Mouse (Mus musculus) left cerebral cortex, adult 18-20 months (tissue): Measurements from ENCODE around the gene Ccdc181. TPM values are rescaled to one million over a fixed set of nuclear protein-coding genes. Genes with fewer than 3 reads are reported as not detected.

ENCODE experiments used
- DNase-seq, 2 experiments: peaks; one replicate each; pipeline ENCODE4 v3.0.0; 2021 to 2022; ENCODE audit warnings: low spot score in 2 of 2, mixed read lengths in 1 of 2
- total RNA-seq, 2 experiments: library from RNA; stranded (reverse); gene quantifications; 2 replicates each; pipeline ENCODE4 v1.2.3; 2021

Ccdc181 gene
- total RNA-seq, 2 experiments from 2014 or later: 24.6 to 25.3 TPM

GRCm38 (mm10) chr1:164327764-164328163 lies 52.4 kb downstream of the Ccdc181 start:
- DNase-seq: no peak

- no peak for DNase-seq
These were observed 57.2 kb downstream of the Ccdc181 start for GRCm38 (mm10) chr1:164332559-164332958.

DNA sequence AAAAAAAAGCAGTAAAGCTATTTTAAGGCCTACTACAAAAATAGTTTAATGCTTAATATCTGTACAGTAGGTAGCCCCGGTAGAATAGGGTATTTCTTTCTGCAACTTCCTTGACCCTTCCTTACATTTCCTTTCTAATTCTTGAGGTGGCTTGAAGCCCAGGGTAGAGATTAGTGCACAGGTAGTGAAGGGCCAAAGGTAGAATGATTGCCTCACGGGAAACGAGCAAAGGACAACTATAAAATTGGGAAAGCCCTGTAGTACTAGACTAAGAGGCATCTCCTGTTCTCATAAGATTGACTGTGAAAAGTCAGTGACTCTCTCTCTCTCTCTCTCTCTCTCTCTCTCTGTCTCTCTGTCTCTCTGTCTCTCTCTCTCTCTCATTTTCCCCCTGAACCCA lies 60.0 kb downstream of the Ccdc181 start:
- DNase-seq: no peak

- DNase-seq: peak; percentile 38 to 47
These were observed 60.5 kb downstream of the Ccdc181 start for GRCm38 (mm10) chr1:164335846-164336245.

Other genes with a start within 250 kb of the Ccdc181 start
- under 1 TPM in 1 of 2 experiments, not detected in 1; 0.12 TPM for gene Sele, start 227.4 kb upstream of the Ccdc181 start, total RNA-seq
- gene Sell, start 213.6 kb upstream of the Ccdc181 start, total RNA-seq: not detected
- not detected for gene Selp, start 160.3 kb upstream of the Ccdc181 start, total RNA-seq
- gene F5, start 123.7 kb upstream of the Ccdc181 start, total RNA-seq: under 1 TPM; 0.42 to 0.72 TPM
- gene Slc19a2, start 26.5 kb upstream of the Ccdc181 start, total RNA-seq: 10 to 100 TPM; 13.7 TPM
- gene Nme7, start 28.5 kb downstream of the Ccdc181 start, total RNA-seq: 10 to 100 TPM; 22.2 to 23.2 TPM
- 10 to 100 TPM; 22.0 to 23.6 TPM for gene Blzf1, start 31.9 kb downstream of the Ccdc181 start, total RNA-seq
- gene Atp1b1, start 182.8 kb downstream of the Ccdc181 start, total RNA-seq: 1,000 to 10,000 TPM; 1,579 to 1,741 TPM